Mouse (Mus musculus) embryonic fibroblast, embryonic 13.5 days (primary cell): ENCODE measurements around the gene Hspb7.

ENCODE experiments used
- CTCF ChIP-seq: IDR thresholded peaks from 2 replicates; pipeline ENCODE4 v1.5.1; 2011; ENCODE audit warnings: mild to moderate bottlenecking, control low read depth, low read length, moderate library complexity, borderline replicate concordance; ENCODE audit not compliant: insufficient read depth
- POLR2A ChIP-seq: IDR thresholded peaks from 2 replicates; pipeline ENCODE4 v1.6.1; 2011; ENCODE audit warnings: low read depth, mild to moderate bottlenecking, control low read depth, low read length, moderate library complexity

DNA sequence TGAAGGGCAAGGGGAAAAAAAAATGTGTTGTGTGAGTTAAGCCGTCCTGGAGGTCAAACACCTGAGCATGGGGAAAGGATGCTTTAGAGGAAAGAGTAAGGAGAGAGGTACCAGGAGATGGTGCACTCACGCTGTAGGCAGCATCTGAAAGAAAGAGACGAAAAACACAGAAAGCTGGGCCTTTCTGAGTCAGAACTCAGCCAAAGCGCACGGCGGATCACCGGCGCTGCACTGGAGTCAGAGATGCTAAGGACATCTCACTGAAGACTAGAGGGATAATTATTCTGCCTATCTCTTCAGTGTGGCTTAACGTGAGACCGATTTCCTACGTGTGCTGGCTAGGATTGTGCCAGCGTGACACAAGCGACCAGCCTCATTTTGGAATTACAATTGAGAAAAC is 7.3 kb downstream of the Hspb7 start:
- no peak for TF ChIP-seq CTCF
- TF ChIP-seq POLR2A = no peak
